8 mouse cellular contexts compared by ENCODE assay signal in the genomic region with DNA sequence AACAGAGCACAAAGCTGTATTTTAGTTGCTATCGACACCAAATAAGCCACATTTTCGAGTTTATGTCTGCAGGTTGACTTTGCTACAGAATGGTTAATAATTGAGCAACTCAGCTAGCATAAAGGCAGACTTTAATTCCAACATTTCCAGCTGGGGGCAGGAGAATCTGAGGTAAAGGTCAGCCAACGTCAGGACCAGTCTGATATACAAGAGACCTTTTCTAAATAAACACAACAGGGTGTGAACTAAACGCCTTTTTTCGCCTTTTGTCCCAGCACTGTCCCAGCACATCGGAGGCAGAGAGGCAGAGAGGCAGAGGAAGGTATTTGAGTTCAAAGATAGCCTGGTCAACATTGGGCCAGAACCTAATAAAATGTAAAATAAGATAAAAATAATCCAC. TPM values are rescaled to one million over a fixed set of nuclear protein-coding genes. Genes with fewer than 3 reads are reported as not detected.
DNase-seq lines count a peak whose midpoint lies in the region; ATAC-seq and TF ChIP-seq lines count a peak whose summit lies in the region.

No protein-coding gene starts in this region.

- H3K36me3 ChIP-seq in C2C12 (ENCODE audit: control insufficient read depth, insufficient read depth): peaks cover 35% of the 10 kb centered on the region
- H3K36me3 ChIP-seq in hindbrain, embryonic 15.5 days: no peaks in the 10 kb centered on the region
- H3K36me3 ChIP-seq in liver, embryonic 11.5 days (ENCODE audit: control insufficient read depth, insufficient read depth, low read length): peaks cover 17% of the 10 kb centered on the region

- H3K79me3 ChIP-seq in C2C12 (ENCODE audit: low read depth): peaks cover 16% of the 10 kb centered on the region

- intact Hi-C loops in gastrocnemius, postnatal 36 days (cut with DNase I): no loop called here
- intact Hi-C loops in gastrocnemius, postnatal 14 days (cut with DNase I; ENCODE audit: low total_unique reads): no loop called here

- H3ac ChIP-seq in C2C12 (ENCODE audit: control insufficient read depth, insufficient read length, low read depth): peak overlapping the region; percentile 99

- 18% methylated on average over 6 of the region's 6 CpGs for WGBS in hindbrain, embryonic 15.5 days
- 21% methylated on average over 6 of the region's 6 CpGs for WGBS in liver, embryonic 11.5 days

- peaks cover 7% of the 10 kb centered on the region for H3K4me1 ChIP-seq in hindbrain, embryonic 15.5 days (replicated peaks)
- peaks cover 3% of the 10 kb centered on the region; the same call in 1 of the 2 replicates for H3K4me1 ChIP-seq in liver, embryonic 11.5 days (replicated peaks; ENCODE audit: control insufficient read depth, insufficient read depth, low read length)

- peak overlapping the region; percentile 83 for H3K4me2 ChIP-seq in hindbrain, embryonic 15.5 days
- peak overlapping the region; percentile 75 for H3K4me2 ChIP-seq in liver, embryonic 11.5 days

- peak; percentile 7 for DNase-seq in adipocyte (ENCODE audit: low spot score)
- no peak for DNase-seq in liver, embryonic 11.5 days (ENCODE audit: low spot score)
- DNase-seq in frontal cortex, adult 2 months (ENCODE audit: extremely low spot score in 1 of 2, low spot score in 1 of 2): no peak
- no peak for DNase-seq in ovary, postnatal 36 days (ENCODE audit: low spot score)
- no peak for DNase-seq in gastrocnemius, postnatal 36 days
- DNase-seq in gastrocnemius, postnatal 14 days: no peak

- no peaks in the 10 kb centered on the region for H3K27me3 ChIP-seq in C2C12 (ENCODE audit: control insufficient read depth, insufficient read depth, insufficient read length)
- H3K27me3 ChIP-seq in hindbrain, embryonic 15.5 days: no peaks in the 10 kb centered on the region
- H3K27me3 ChIP-seq in liver, embryonic 11.5 days (replicated peaks; ENCODE audit: control insufficient read depth, insufficient read depth, low read length): no peaks in the 10 kb centered on the region

- H3K4me3 ChIP-seq in C2C12 (ENCODE audit: insufficient read depth, poor library complexity, severe bottlenecking): peak overlapping the region; percentile 76
- peak overlapping the region; percentile 88 for H3K4me3 ChIP-seq in hindbrain, embryonic 15.5 days
- H3K4me3 ChIP-seq in liver, embryonic 11.5 days (ENCODE audit: low read depth, low read length): peak overlapping the region; percentile 75

- no peak overlapping the region for H3K9ac ChIP-seq in hindbrain, embryonic 15.5 days
- H3K9ac ChIP-seq in liver, embryonic 11.5 days (ENCODE audit: low read depth, low read length): peak overlapping the region; percentile 79

- peaks cover 25% of the 10 kb centered on the region for H3K79me2 ChIP-seq in C2C12 (ENCODE audit: control insufficient read depth, insufficient read depth)

- TF ChIP-seq CTCF in C2C12 (IDR thresholded peaks at IDR 0.05; ENCODE audit: control insufficient read depth, insufficient read depth, insufficient read length): no peak

- H3K27ac ChIP-seq in hindbrain, embryonic 15.5 days (replicated peaks): no peak overlapping the region
- 0 out of 2 replicates have a peak overlapping the region, but pooled peaks have one; percentile 71 for H3K27ac ChIP-seq in liver, embryonic 11.5 days (ENCODE audit: low read depth, low read length)

- H3K9me3 ChIP-seq in hindbrain, embryonic 15.5 days: no peaks in the 10 kb centered on the region
- no peaks in the 10 kb centered on the region for H3K9me3 ChIP-seq in liver, embryonic 11.5 days (ENCODE audit: control insufficient read depth, low read length)

- ATAC-seq in hindbrain, embryonic 15.5 days (ENCODE audit: low FRiP score, low read depth): no peak
- ATAC-seq in liver, embryonic 11.5 days (replicated peaks; ENCODE audit: low FRiP score): no peak

TF ChIP-seq in C2C12, 6 proteins besides CTCF, POLR2A, EP300 and RAD21:
- TF ChIP-seq USF1 (IDR thresholded peaks at IDR 0.05; ENCODE audit: low read depth) (no peak), MYOG (IDR thresholded peaks at IDR 0.05; ENCODE audit: control insufficient read depth, extremely low read depth, insufficient read length) (no peak), MAX (IDR thresholded peaks at IDR 0.05) (no peak), FOSL1 (IDR thresholded peaks at IDR 0.05; ENCODE audit: insufficient read depth, low read length, poor library complexity, severe bottlenecking) (no peak), CEBPB (IDR thresholded peaks at IDR 0.05; ENCODE audit: low read depth) (no peak), MYOD1 (IDR thresholded peaks at IDR 0.05; ENCODE audit: control insufficient read depth, insufficient read length, low read depth) (no peak)
TF ChIP-seq in C2C12: peak in this region for 0.

RNA-seq across cellular contexts. Expression of a gene that starts 0.8 kb away (rescaled TPM):
- polyA plus RNA-seq in C2C12 (2012; fragmentation: generic; extraction: Trizol): 29.7 TPM
- 36.4 and 51.3 TPM in 2 replicates for polyA plus RNA-seq in hindbrain, embryonic 15.5 days (2015; fragmentation: Nextera tagmentation; extraction: Ambion mirVana)
- 174 and 178 TPM in 2 replicates for polyA plus RNA-seq in liver, embryonic 11.5 days (2014; fragmentation: Nextera tagmentation; extraction: Ambion mirVana)
- polyA plus RNA-seq in frontal cortex, adult 2 months (2012; rRNA removed): 1.00 and 1.1 TPM in 2 replicates
- 1 to 10 TPM in 1 of 2 experiments, under 1 TPM in 1; 0.66 to 1.1 TPM for total RNA-seq in gastrocnemius, postnatal 36 days (2021)
- 1 to 10 TPM; 2.5 to 3.6 TPM for total RNA-seq in gastrocnemius, postnatal 14 days (2021)

RNA-seq across cellular contexts. Expression of a gene that starts 5.7 kb away (rescaled TPM):
- polyA plus RNA-seq in C2C12 (2012; fragmentation: generic; extraction: Trizol): not detected
- polyA plus RNA-seq in hindbrain, embryonic 15.5 days (2015; fragmentation: Nextera tagmentation; extraction: Ambion mirVana): 0.32 and 0.52 TPM in 2 replicates
- not detected in 2 replicates for polyA plus RNA-seq in liver, embryonic 11.5 days (2014; fragmentation: Nextera tagmentation; extraction: Ambion mirVana)
- 0.08 TPM in 1 of 2 replicates, not detected in the other for polyA plus RNA-seq in frontal cortex, adult 2 months (2012; rRNA removed)
- not detected for total RNA-seq in gastrocnemius, postnatal 36 days (2021)
- not detected for total RNA-seq in gastrocnemius, postnatal 14 days (2021)

Comparison
In these comparisons a context has a peak if more than half of its experiments do, and no peak if none do; other contexts are left out.
1. RNA of a gene that starts 0.8 kb away (polyA plus RNA-seq): 174 to 178 TPM in liver, embryonic 11.5 days, 36.4 to 51.3 TPM in hindbrain, embryonic 15.5 days and 29.7 TPM in C2C12 (single experiment); 1.00 to 1.1 TPM in frontal cortex, adult 2 months; every median in the first group is over 10 times any median in the second.
2. Peak in every context shown above with its lines, with median percentiles within 50 percentile points of each other: H3K4me3 ChIP-seq.